Mouse (Mus musculus) mouse embryonic stem cell (cell line): ENCODE measurements around the gene Isx.

Experiments
- in situ Hi-C, 2 experiments: fragments of 300-500 bp; cut with MboI; formaldehyde crosslinking; loops; 1 replicate in 1 of 2; 3 replicates in 1 of 2; pipeline ENCODE4 v1.14.3; 2019 to 2020; ENCODE audit warnings: low sequenced_read_pairs in 2 of 2, low pct_unique_long_range_greater_than_20kb in 1 of 2, mixed read lengths in 1 of 2; ENCODE audit not compliant: unreplicated experiment in 1 of 2

Isx gene

DNA sequence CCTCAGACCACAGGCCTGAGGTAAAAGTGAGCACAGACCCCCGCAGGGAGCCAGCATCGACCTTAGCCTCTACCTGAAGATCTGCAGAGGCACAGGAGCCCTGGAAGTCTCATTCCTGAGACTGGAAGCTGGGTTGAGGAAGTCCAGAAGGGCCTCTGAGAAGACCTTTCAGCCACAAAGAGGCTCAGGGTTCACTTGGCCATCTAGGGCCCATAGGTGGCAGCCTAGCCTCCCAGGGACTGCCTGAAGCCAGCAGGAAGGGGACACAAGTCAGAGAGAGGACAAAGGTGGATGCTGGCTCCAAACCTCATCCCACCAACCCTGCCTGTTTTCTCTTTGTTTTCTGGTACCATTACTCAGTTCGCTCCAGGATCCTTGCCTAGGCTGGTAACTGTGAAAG is at the start of gene Isx:
TSS of gene Isx (plus strand) at position 234 of the 400 bp plus-strand sequence.
- in situ Hi-C loops, result loop anchor here in 1 of 2 experiments (25.0 kb wide), 1 partner anchor 561 kb away; no protein-coding TSS in a partner anchor

DNA sequence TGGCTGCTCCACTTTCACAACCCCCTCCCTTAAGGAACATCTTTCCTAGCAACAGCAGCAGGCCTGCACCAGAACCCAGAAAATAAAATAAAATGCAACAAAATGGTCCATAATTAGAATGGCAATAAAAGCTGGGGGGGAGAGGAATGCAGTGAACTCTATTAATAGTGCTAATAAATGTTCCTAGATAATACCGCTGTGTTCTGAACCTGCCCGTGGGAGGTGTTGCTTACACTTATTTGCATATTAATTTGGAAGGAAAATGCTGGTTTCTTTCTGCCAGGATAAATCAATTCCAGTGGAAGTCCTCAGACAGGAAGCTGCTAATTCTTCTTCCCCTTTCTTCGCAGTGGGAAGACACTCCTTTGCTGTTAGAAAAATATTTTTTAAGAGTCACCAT is 45.3 kb upstream of the Isx start:
- in situ Hi-C loops, result no loop called here

DNA sequence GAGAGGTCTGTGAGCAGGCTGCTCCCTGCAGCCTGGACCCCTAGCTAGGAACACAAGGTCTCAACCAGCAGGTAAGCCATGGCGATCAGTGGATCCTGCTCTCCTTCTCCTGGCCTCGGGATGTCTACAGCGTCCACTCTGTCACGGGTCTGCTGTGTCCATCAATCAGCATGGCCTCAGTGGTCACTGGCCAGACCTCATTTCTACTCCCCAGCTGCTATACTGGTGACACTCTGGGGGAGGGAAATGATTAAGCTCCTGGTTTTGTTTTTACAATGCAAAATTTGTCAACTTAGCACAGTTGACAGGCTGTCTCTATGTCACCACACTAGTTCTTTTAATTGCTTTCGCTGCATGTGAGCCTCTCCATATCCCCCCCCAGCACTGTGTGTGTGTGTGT is 41.7 kb upstream of the Isx start:
- in situ Hi-C loops, result no loop called here

DNA sequence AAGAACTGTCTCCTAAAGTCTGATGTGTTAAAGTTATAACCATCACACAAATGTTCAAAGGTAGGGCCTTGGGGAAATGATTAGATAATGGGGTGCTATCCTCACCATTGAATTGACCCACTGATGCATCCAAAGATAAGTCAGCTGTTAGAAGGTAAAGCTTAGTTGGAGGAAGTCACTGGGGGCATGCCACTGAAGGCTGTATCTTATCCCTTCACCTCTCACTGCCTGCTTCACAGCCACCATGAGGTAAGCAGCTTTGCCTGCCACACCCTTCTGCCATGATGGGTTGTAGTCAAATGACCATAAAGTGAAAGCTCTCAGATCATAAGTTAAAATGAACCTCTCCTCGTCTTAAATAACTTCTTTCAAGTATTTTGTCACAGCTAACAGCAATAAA is 38.7 kb upstream of the Isx start:
- in situ Hi-C loops, result no loop called here

DNA sequence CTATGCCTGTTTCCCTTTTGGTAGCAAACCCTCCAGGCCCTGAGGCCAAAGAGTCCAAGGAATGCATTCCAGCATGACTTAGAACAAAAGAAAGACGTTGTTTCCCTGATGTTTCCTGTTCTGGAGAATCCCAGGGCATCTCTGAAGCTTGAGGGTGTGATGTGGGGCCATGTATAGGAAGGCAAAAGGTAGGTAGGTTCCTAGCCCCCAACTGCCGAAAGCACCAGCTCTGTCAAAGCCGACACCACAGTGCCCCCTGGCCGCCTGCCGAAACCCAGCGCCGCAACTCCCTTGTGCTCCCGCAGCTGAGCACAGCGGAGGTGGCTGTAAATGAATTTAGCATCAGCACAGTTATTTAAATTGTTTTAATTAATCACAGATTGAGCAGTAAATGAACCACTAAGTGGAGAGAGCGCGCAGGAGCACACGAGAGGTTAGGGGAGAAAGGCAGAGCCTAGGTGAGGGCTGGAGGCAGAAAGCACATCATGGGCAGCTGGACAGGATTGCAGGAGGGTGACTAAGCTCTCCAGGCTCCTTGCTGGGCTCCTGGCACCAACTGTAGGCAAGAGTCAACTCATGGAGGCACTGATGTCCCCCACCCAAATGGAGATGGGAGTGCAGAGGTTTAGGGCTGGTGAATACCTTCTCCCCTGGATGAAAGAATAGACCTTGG is 25.5 kb upstream of the Isx start:
- in situ Hi-C loops, result no loop called here

DNA sequence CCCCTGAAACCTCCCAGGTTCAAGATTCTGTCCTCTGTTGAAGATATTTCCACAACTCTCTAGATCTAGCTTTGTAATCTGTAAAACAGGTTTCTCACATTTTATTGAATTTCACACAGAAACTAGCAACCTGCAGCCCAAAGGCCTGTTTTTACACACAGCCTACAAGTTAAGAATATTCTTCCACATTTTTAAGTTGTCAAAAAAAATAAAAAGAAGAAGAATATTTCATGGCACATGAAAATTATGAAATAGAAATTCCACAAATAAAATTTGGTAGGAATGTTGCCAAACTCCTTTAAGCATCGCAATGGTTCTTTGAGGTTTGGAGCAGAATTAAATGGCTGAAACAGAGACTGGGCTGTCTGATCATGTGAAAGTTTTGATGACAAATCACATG is 24.3 kb upstream of the Isx start:
- in situ Hi-C loops, result no loop called here

DNA sequence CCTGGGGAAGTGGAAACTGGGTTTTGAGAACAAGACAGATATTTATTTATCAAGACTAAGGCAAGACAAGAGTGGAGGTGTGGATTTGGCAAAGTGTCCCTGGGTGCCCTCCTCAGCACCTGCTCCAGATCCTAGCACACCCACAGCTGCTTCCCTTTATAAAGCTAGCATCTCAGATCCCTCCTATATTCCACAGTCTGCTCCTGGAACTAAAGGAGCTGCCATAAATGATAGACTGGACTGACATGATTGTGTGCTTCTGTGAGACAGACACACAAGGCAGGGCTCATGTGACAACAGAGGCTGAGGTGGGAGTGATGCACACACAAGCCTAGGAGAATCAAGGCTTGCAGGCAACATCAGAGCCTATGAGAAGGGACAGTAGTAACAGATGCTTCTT is 22.0 kb upstream of the Isx start:
- in situ Hi-C loops, result loop anchor here in 1 of 2 experiments (25.0 kb wide), 1 partner anchor 539 kb away; no protein-coding TSS in a partner anchor

DNA sequence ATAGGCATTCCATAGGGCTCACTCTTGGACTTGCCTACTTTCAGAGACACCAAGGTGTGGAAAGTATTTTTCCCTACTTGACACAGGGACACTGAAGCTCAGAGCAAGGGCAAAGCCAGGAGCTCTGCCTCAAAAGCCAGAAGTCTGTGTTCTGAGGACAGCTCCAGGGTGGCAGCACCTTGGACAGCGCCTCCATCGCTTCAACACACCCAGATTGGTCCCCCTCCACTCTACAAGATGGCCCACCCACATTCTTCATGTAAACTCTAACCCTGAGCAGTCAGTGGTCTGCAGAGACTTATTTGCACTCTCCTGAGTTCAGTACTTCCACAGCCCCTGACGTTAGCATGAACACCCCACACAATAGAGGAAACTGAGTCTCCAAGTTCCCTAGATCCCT is 21.1 kb upstream of the Isx start:
- in situ Hi-C loops, result loop anchor here in 1 of 2 experiments (25.0 kb wide), 1 partner anchor 540 kb away; no protein-coding TSS in a partner anchor

DNA sequence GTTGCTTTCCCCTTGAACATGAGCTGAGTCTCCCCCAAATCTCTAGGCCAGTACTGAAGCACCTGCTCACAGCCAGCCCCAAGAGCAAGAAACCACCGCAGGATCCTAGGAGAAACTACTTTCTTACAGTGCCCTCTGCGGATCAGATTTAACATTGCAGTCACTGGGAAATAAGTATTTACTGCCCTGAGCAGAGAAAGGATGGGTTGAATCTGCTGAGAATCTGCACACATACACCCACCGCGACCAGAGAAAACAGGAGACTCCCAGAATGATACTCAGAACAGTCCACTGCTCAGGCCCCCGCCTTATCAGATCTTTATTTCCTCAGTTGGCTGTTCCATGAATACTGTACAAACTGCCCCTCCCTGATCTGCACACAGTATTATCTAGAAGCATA is 19.5 kb upstream of the Isx start:
- in situ Hi-C loops, result loop anchor here in 1 of 2 experiments (25.0 kb wide), 1 partner anchor 541 kb away; no protein-coding TSS in a partner anchor

DNA sequence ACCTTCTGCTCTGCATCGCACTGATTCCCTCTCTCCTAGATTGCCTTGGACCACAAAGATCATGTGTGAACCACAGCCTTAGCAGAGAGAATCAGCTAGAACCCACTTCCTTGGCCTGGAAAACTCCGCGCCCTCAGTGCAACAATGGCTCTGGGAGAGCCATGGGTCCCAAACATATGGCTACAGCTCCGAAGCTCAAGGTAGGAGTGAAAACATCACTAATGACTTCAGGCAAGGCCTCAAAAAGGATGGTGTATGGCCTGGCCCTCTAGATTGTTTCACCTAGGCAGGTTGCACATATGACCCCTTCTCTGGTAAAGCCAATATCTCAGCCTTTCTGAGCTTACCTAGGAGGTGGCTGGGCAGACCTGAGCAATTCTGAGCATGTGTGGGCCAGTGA is 18.2 kb upstream of the Isx start:
- in situ Hi-C loops, result loop anchor here in 1 of 2 experiments (25.0 kb wide), 1 partner anchor 542 kb away; no protein-coding TSS in a partner anchor

DNA sequence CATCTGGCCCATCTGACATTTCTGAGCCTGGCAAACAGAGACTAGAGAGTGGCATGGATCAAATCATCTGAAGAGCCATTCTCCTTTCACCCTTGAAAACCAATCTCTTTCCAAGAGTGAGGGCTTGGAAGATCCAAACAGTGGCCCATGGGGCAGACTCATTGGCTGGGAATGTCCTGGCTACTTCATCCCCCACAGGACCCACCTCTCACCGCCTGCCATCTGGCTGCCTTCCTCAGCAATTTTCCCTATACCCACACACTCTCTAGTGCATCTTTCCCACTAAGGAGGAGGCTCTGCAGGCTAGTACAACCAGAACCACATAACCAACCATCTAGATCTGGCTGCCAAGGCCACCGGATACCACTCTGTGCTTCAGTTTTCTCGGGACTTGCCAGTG is 17.6 kb upstream of the Isx start:
- in situ Hi-C loops, result loop anchor here in 1 of 2 experiments (25.0 kb wide), 1 partner anchor 543 kb away; no protein-coding TSS in a partner anchor

DNA sequence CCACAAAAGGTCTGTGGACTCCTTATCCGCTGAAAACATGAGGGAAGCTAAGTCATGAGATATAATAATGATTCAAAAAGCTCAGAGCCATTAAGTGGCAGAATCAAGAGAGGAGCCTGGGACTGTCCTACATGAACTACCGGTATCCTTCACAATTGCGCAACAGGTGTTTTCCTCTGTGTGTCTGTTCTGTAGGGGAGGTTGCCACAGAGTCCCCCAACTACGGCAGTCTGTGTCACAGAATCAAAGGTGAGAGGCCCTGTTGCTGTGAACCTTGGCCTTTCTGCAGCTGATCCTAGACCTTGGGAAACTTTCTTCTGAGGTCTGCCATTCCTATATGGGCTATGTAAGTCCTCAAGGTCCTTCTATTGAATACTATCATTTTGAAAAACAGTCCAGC is 13.7 kb upstream of the Isx start:
- in situ Hi-C loops, result loop anchor here in 1 of 2 experiments (25.0 kb wide), 1 partner anchor 547 kb away; no protein-coding TSS in a partner anchor

DNA sequence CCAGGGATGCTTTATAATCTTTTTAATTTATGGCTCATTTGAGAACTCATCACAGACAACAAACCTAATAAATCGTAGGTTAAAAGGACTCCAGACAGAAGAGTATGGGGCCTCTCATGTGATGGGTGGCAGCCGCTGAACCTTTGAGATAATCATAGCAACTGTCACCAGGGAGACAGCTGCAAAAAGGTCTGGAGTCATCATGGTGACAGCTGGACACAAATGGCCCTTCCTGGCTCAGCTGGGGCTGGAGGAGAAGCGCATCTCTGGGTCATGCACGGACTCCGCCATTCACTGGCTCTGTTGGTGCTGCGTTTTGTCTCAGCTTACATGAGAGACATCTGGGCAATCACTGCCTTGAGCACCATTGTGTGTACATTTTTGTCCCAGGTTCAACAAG is 12.5 kb upstream of the Isx start:
- in situ Hi-C loops, result loop anchor here in 1 of 2 experiments (25.0 kb wide), 1 partner anchor 548 kb away; no protein-coding TSS in a partner anchor

DNA sequence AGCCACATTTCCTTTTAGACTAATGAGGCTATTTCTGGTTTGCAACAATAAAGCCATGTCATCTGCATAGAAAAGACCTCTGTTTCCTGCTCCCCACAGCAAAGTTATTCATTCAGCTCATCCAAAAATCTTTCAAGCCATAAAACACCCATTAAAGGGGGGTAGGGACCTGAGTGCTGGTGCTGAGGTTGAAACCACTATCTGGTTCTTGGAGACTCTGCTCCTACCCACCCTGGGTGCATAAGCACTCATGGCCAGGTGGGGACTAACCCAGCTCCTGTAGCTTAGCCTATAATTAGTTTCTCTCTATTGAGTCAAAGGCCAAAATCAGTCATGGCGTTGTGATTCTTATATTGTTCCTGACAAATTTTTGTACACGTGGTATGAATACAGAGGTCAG is 10.4 kb upstream of the Isx start:
- in situ Hi-C loops, result loop anchor here in 1 of 2 experiments (25.0 kb wide), 1 partner anchor 550 kb away; no protein-coding TSS in a partner anchor

DNA sequence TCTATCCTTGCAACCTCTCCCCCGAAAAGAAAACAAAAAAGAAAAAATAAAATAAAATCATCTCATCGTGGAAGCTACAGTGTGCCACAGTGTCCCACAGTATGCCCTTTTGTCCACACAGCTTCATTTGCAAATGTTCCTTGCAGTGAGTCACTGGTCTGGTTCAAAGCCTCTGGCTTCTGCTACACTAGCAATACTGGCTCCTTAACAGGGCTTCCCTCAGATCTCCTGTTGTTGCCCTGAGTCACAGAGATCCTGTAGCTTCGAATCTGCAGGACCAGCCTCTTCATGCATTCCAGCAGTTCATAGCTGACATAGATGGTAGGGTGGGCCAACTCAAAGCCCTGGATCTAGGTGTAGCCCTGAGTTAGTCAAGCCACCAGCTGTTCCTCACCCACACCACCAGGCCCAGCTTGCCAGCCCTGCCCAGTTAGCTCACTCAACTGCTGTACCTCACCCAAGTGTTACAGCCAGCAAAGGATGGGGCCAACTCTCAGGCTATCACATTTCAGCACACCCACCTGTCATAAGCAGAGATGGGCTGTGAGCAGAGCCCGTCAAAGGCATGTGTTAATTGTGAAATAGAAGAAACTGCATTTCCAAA is 2.5 kb upstream of the Isx start:
- in situ Hi-C loops, result loop anchor here in 1 of 2 experiments (25.0 kb wide), 1 partner anchor 558 kb away; no protein-coding TSS in a partner anchor

DNA sequence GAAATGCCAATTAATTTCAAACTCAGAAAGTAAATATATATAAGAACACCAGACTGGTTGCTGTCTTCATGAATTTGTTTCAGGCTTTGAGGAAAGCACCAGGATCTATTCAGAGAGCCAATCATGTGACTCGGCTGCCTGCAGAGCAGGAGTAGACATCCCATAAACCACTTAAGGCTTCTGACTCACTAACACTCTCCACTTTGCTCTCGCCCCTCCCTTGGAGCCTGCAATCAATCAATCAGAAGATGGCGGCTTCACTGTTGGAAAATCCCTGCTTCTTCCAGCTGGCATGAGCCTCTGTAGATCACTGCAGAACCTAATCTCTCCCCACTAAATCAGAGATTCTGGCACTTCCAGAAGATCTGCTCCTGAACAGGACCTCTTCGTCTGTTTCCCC is 1.3 kb upstream of the Isx start:
- in situ Hi-C loops, result loop anchor here in 1 of 2 experiments (25.0 kb wide), 1 partner anchor 559 kb away; no protein-coding TSS in a partner anchor

DNA sequence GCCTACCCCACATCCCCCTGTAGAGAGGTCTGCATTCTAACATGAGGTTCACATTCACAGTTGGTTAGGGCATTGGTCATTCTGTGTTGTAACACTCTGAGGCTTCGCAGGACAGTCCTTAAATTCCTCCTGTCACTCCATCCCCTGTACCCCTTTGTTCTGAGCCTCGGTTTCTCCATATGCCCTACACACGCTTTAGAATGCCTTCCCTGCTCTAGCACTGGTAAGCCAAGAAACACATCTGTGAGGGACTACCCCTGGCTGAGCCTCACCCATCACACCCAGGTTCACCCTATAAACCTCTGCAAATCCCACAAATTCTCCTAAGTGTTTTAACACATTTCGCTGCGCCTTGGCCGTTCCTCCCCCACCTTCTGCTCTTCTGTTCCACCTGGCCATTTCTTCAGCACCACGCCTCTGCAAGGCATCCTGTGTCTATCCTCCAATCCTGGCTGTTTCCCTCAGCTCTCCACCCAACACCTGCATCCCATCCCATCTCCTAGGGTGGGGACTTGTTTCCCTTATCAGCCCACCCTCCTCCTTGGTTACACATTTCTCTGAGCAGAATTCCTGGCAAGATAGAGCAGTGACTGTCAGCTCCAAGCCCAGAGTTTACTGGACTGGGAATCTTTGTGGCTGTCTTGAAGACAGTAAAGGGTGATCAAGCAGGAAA is 686 bp upstream of the Isx start:
- in situ Hi-C loops, result loop anchor here in 1 of 2 experiments (25.0 kb wide), 1 partner anchor 560 kb away; no protein-coding TSS in a partner anchor

DNA sequence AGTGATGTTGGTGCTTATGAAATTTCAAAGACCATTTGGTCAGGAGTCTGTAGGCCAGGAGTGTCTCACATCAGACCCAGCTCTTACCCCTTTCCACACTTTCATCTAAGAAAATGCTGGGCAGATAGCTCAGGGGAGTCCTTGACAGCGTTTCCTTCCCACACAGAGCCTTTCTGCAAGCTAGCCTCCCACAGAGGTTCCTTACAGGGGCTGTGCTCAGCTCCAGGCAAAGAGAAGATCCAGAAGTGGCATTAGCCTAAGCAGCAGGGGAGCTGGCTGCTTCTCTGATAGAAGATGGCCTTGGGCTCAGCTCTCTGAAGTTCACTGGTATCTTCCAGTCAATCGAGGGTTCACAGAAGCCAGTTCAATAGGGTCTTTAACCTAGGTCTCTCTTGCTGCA is 1.6 kb downstream of the Isx start:
- in situ Hi-C loops, result loop anchor here in 1 of 2 experiments (25.0 kb wide), 1 partner anchor 562 kb away; no protein-coding TSS in a partner anchor

DNA sequence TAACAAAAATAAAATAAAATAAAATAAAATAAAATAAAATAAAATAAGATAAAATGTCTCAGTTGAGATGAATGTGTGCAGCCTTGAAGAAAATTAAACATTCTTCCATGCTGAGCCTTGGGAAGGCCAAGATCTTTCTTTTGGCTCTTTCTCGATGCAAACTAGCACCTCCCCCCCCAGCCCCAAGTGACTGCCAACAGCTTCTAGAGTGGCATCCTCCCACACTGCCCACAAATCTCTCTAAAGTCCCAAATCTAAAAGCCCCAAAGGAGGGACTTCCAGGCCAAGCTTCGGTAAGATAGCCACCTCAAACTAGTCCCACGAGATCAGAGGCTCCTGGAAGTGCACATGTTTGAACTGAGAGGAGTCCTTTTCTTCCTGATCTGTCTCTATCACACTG is 5.7 kb downstream of the Isx start:
- in situ Hi-C loops, result no loop called here
